Mouse (Mus musculus) liver, embryonic 14.5 days (tissue): ENCODE measurements at regions not wholly inside any gene's neighbourhood (a gene's known extent, or its start where the extent isn't known, plus 50 kb on each side); places are given as distances from the start of the nearest gene placed in this dataset.

Experiments
- ATAC-seq: fragments of 200-750 bp; cut with Nextera tagmentation; 2 replicates; pipeline ENCODE4 v1.8.0; 2017; ENCODE audit warnings: moderate number of reproducible peaks, mild to moderate bottlenecking, moderate library complexity; ENCODE audit not compliant: insufficient read depth
- DNase-seq, 3 experiments: peaks; one replicate each; pipeline ENCODE4 v3.0.0-alpha.2; 2012 to 2013; ENCODE audit warnings: low read depth in 3 of 3, low spot score in 3 of 3
- H3K27ac ChIP-seq: fragments of 300-500 bp; sonication (generic); 2 replicates; pipeline ENCODE4 v1.5.1; 2014; ENCODE audit warnings: moderate library complexity, mild to moderate bottlenecking, control low read depth, inconsistent platforms
- H3K27me3 ChIP-seq: fragments of 300-500 bp; sonication (generic); 2 replicates; pipeline ENCODE4 v1.6.1; 2014; ENCODE audit warnings: mild to moderate bottlenecking, low read length, moderate library complexity; ENCODE audit not compliant: control insufficient read depth, insufficient read depth
- H3K36me3 ChIP-seq: fragments of 300-500 bp; sonication (generic); replicated peaks from 2 replicates; pipeline ENCODE4 v1.6.1; 2014; ENCODE audit warnings: low read depth; ENCODE audit not compliant: control insufficient read depth, insufficient read depth
- H3K4me1 ChIP-seq, 2 experiments: fragments of 200-500 bp in 1 of 2; fragments of 300-500 bp in 1 of 2; sonication (generic) in 1 of 2; replicated peaks; 2 replicates each; pipeline ENCODE4 v1.6.1; 2012 to 2014; ENCODE audit warnings: antibody characterized with exemption in 1 of 2, inconsistent platforms in 1 of 2, low read length in 1 of 2; ENCODE audit not compliant: control insufficient read depth in 2 of 2, insufficient read depth in 2 of 2
- H3K4me2 ChIP-seq: fragments of 300-500 bp; sonication (generic); 2 replicates; pipeline ENCODE4 v1.6.1; 2014; ENCODE audit warnings: low read depth, mild to moderate bottlenecking, control low read depth, moderate library complexity
- H3K4me3 ChIP-seq, 2 experiments: fragments of 200-500 bp in 1 of 2; fragments of 300-500 bp in 1 of 2; sonication (generic) in 1 of 2; 2 replicates each; pipeline ENCODE4 v1.5.1; 2012 to 2014; ENCODE audit warnings: low read depth in 2 of 2, low read length in 2 of 2, mild to moderate bottlenecking in 2 of 2, control low read depth in 1 of 2, inconsistent platforms in 1 of 2, moderate library complexity in 1 of 2; ENCODE audit not compliant: insufficient read depth in 1 of 2
- H3K9ac ChIP-seq: fragments of 300-500 bp; sonication (generic); replicated peaks from 2 replicates; pipeline ENCODE4 v1.6.1; 2014; ENCODE audit warnings: mild to moderate bottlenecking, control low read depth, moderate library complexity
- H3K9me3 ChIP-seq: fragments of 300-500 bp; sonication (generic); 2 replicates; pipeline ENCODE4 v1.6.1; 2016; ENCODE audit warnings: low read length, mixed read lengths; ENCODE audit not compliant: control insufficient read depth
- CTCF ChIP-seq: IDR thresholded peaks from 2 replicates; pipeline ENCODE4 v1.5.1; 2016; ENCODE audit warnings: antibody characterized with exemption, low read depth, control low read depth
- EP300 ChIP-seq: IDR thresholded peaks from 2 replicates; pipeline ENCODE4 v1.6.1; 2016; ENCODE audit warnings: antibody characterized with exemption, low read depth
- WGBS: fragments of 180-500 bp; shearing (Covaris S2); extraction: QIAGEN DNeasy Blood & Tissue Kit; methylation state at CpG from one replicate; pipeline ENCODE4 v1.1.7; 2014; ENCODE audit not compliant: insufficient replicate concordance; 5-methylcytosine and 5-hydroxymethylcytosine counted together

- no peak for DNase-seq
Observed at GRCm38 (mm10) chr16:63220228-63220879, 366.2 kb downstream of the Pros1 start.

GRCm38 (mm10) chr16:63224608-63225007 is 370.5 kb downstream of the Pros1 start:
- ATAC-seq (no peak), DNase-seq (no peak)
- Histone ChIP-seq H3K4me3 (no peak overlapping the region), H3K4me1 (no peaks in the 10 kb centered on the region), H3K9ac (no peak overlapping the region), H3K4me2 (no peak overlapping the region), H3K36me3 (no peaks in the 10 kb centered on the region), H3K9me3 (no peaks in the 10 kb centered on the region), H3K27ac (no peak overlapping the region), H3K27me3 (no peaks in the 10 kb centered on the region)
- TF ChIP-seq EP300: no peak
- TF ChIP-seq CTCF: no peak
- WGBS: 71% methylated on average over 6 of the region's 6 CpGs

More at GRCm38 (mm10) chr16:63220228-63220879, 366.2 kb downstream of the Pros1 start:
- Histone ChIP-seq H3K9ac (no peak overlapping the region), H3K27me3 (no peaks in the 10 kb centered on the region), H3K36me3 (no peaks in the 10 kb centered on the region), H3K4me1 (no peaks in the 10 kb centered on the region), H3K4me3 (no peak overlapping the region), H3K27ac (no peak overlapping the region), H3K4me2 (no peak overlapping the region), H3K9me3 (no peaks in the 10 kb centered on the region)
- ATAC-seq: no peak
- WGBS: 59% methylated on average over 10 of the region's 10 CpGs
- no peak for TF ChIP-seq EP300
- TF ChIP-seq CTCF: no peak

GRCm38 (mm10) chr16:63225097-63225496 is 371.0 kb downstream of the Pros1 start:
- no peak for TF ChIP-seq EP300
- WGBS: 66% methylated on average over 8 of the region's 8 CpGs

DNA sequence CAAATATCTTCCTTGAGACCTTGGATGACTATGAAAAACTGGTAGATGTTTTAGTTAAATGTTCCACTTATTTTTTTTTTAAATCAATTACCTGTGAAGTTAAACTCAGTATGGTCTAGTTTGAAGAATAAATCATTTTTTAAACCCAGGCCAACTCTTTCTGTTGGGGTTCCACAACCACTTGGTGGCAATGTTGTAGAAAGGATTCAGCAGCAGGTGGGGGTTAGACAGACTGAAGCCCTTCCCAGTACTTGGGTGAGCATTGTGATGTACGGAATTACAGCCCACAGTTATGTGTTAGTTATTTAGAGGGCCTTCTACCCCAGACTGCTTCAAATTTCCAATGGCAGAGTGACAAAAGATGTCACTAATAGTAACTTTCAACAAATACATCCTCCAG is 375.0 kb downstream of the Pros1 start:
- no peak for ATAC-seq
- 47% methylated on average over 1 of the region's 1 CpGs for WGBS
- H3K9me3 ChIP-seq: no peaks in the 10 kb centered on the region
- TF ChIP-seq EP300 (no peak), CTCF (no peak)
- no peak overlapping the region for H3K4me3 ChIP-seq
- H3K27me3 ChIP-seq: no peaks in the 10 kb centered on the region
- no peak overlapping the region for H3K4me2 ChIP-seq
- no peak for DNase-seq
- H3K4me1 ChIP-seq: no peaks in the 10 kb centered on the region
- H3K9ac ChIP-seq: no peak overlapping the region
- H3K27ac ChIP-seq: no peak overlapping the region
- H3K36me3 ChIP-seq: no peaks in the 10 kb centered on the region

More at GRCm38 (mm10) chr16:63225097-63225496, 371.0 kb downstream of the Pros1 start:
- H3K4me1 ChIP-seq: no peaks in the 10 kb centered on the region
- H3K36me3 ChIP-seq: no peaks in the 10 kb centered on the region
- DNase-seq (no peak), ATAC-seq (no peak)
- H3K9me3 ChIP-seq: no peaks in the 10 kb centered on the region
- no peak overlapping the region for H3K4me2 ChIP-seq
- no peaks in the 10 kb centered on the region for H3K27me3 ChIP-seq
- no peak overlapping the region for H3K4me3 ChIP-seq
- H3K9ac ChIP-seq: no peak overlapping the region
- H3K27ac ChIP-seq: no peak overlapping the region

GRCm38 (mm10) chr16:63229567-63229966 is 375.5 kb downstream of the Pros1 start:
- DNase-seq (no peak), ATAC-seq (no peak)
- Histone ChIP-seq H3K9ac (no peak overlapping the region), H3K27me3 (no peaks in the 10 kb centered on the region), H3K36me3 (no peaks in the 10 kb centered on the region), H3K4me3 (no peak overlapping the region), H3K9me3 (no peaks in the 10 kb centered on the region), H3K27ac (no peak overlapping the region), H3K4me2 (no peak overlapping the region), H3K4me1 (no peaks in the 10 kb centered on the region)
- no peak for TF ChIP-seq EP300
- no peak for TF ChIP-seq CTCF
- 37% methylated on average over 3 of the region's 3 CpGs for WGBS
